Mouse (Mus musculus) bone marrow macrophage, adult 2 months (primary cell): ENCODE measurements around the gene Nuf2.

ENCODE experiments used
- CTCF ChIP-seq: IDR thresholded peaks from 2 replicates; pipeline ENCODE4 v1.5.1; 2012; ENCODE audit warnings: low read depth, mild to moderate bottlenecking, low read length, moderate library complexity
- POLR2A ChIP-seq: IDR thresholded peaks from 2 replicates; pipeline ENCODE4 v1.6.1; 2012; ENCODE audit warnings: mild to moderate bottlenecking, low read depth, low read length, borderline replicate concordance

GRCm38 (mm10) chr1:169553446-169553845 is 22.2 kb upstream of the Nuf2 start:
- TF ChIP-seq POLR2A (no peak), CTCF (no peak)
